Mouse (Mus musculus): ENCODE data around the gene Ski.

The Ski gene

DNA sequence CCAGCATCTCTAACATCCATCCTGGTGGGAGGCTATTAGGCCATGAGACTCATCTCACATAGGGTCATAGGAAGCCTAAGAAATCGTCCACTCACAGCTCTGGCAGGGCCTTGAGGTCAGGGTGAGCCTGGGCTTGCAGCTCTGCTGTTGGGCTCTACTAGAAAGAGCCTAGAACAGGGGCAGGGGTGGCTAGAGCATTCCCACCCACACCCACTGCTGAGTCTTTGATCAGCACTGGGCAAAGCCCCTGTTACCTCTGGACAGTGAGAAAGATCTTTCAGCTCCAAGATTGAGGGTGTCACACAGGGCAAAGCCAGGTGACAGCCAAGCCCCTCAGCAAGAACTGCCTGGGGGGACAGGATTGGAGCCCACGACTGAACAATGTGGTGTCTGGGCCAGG lies 79.0 kb downstream of the Ski start:
- no peaks in the 10 kb centered on the region for H3K27me3 ChIP-seq (ENCODE audit: insufficient read depth, low read length)
- TF ChIP-seq POU5F1 (IDR thresholded peaks at IDR 0.05; ENCODE audit: borderline replicate concordance, low read length) (no peak), CTCF (conservative IDR thresholded peaks at IDR 0.05; ENCODE audit: low read length) (no peak), NANOG (IDR thresholded peaks at IDR 0.05; ENCODE audit: borderline replicate concordance, low read length) (no peak)
- H3K36me3 ChIP-seq (ENCODE audit: insufficient read depth, low read length) = no peaks in the 10 kb centered on the region
- peaks cover 11% of the 10 kb centered on the region for H3K9me3 ChIP-seq (ENCODE audit: low read length)
- no peak overlapping the region for H3K4me3 ChIP-seq (replicated peaks; ENCODE audit: low read length)
- peaks cover 10% of the 10 kb centered on the region; the same call in 1 of the 2 replicates for H3K4me1 ChIP-seq (replicated peaks; ENCODE audit: low read depth, low read length)

DNA sequence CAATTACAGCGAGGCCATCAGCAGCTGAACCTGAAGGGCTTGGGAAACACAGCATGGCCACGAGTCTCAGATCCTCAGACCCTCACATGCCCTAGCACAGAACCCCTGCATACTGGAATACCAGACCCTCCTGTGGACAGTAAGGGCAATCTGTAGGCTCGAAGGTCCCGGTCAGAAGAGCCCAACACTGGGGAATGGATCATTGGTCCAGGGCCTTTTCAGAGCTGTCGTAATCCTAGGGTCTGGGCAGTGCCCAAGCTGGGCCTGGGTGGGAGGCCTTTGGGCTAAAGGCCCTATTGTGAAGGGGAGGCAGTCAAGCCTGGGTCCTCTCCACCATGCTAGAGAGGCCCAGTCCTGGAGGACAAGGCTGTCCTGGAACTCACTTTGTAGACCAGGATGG lies 79.6 kb downstream of the Ski start:
- Histone ChIP-seq H3K9me3 (ENCODE audit: low read length) (peaks cover 11% of the 10 kb centered on the region), H3K4me3 (replicated peaks; ENCODE audit: low read length) (no peak overlapping the region), H3K4me1 (replicated peaks; ENCODE audit: low read depth, low read length) (peaks cover 8% of the 10 kb centered on the region; the same call in 1 of the 2 replicates), H3K36me3 (ENCODE audit: insufficient read depth, low read length) (no peaks in the 10 kb centered on the region), H3K27me3 (ENCODE audit: insufficient read depth, low read length) (no peaks in the 10 kb centered on the region)
- TF ChIP-seq CTCF (conservative IDR thresholded peaks at IDR 0.05; ENCODE audit: low read length) (no peak), NANOG (IDR thresholded peaks at IDR 0.05; ENCODE audit: borderline replicate concordance, low read length) (no peak), POU5F1 (IDR thresholded peaks at IDR 0.05; ENCODE audit: borderline replicate concordance, low read length) (no peak)

DNA sequence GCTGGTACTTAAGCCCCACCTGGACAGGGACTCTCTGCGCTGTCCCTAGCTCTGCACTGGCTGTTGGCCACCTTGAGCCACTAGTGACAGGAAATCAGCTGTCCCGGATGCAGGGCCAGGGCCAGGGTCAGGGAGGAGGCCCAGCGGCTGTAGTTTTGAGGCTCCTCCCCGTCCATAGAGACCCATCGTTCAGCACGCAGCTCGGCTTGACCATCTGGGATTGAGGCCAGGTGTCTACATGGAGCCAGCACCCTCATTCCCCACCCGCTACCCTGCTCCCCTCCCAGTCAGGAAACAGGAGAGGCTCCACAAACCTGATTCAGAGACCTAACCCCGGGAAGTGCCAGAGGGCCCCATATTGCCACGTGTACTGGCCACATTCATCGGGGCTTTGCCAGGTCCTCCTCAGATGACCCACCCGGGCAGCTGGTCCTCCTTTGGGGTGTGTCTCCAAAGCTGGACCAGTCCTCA lies 81.6 kb downstream of the Ski start:
- TF ChIP-seq CTCF (conservative IDR thresholded peaks at IDR 0.05; ENCODE audit: low read length) (no peak), POU5F1 (IDR thresholded peaks at IDR 0.05; ENCODE audit: borderline replicate concordance, low read length) (no peak), NANOG (IDR thresholded peaks at IDR 0.05; ENCODE audit: borderline replicate concordance, low read length) (no peak)
- peaks cover 5% of the 10 kb centered on the region for H3K4me1 ChIP-seq (replicated peaks; ENCODE audit: low read depth, low read length)
- no peak overlapping the region for H3K4me3 ChIP-seq (replicated peaks; ENCODE audit: low read length)
- H3K9me3 ChIP-seq (ENCODE audit: low read length) = peaks cover 11% of the 10 kb centered on the region
- no peaks in the 10 kb centered on the region for H3K27me3 ChIP-seq (ENCODE audit: insufficient read depth, low read length)
- no peaks in the 10 kb centered on the region for H3K36me3 ChIP-seq (ENCODE audit: insufficient read depth, low read length)

DNA sequence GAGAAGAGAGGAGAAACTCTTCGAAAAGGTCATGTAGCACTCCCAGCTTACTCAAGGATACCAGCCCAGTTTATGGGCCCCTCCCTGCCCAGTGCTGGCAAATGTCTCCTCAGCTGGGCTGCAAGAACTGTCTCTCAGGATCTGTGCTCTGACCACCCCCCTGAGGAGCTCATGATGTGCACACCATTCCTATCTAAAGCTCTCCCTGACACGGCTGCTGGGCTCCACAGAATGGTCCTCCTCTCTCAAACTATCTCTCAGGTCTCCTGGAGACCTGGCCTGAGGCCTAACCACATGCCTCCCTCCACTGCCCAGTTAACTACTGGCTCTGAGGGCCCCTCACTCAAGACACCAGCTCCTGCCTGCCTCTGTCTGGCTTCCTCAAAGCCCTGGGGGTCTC lies 82.2 kb downstream of the Ski start:
- no peak overlapping the region for H3K4me3 ChIP-seq (replicated peaks; ENCODE audit: low read length)
- no peaks in the 10 kb centered on the region for H3K27me3 ChIP-seq (ENCODE audit: insufficient read depth, low read length)
- H3K36me3 ChIP-seq (ENCODE audit: insufficient read depth, low read length) = no peaks in the 10 kb centered on the region
- TF ChIP-seq NANOG (IDR thresholded peaks at IDR 0.05; ENCODE audit: borderline replicate concordance, low read length) (no peak), CTCF (conservative IDR thresholded peaks at IDR 0.05; ENCODE audit: low read length) (no peak), POU5F1 (IDR thresholded peaks at IDR 0.05; ENCODE audit: borderline replicate concordance, low read length) (no peak)
- peaks cover 11% of the 10 kb centered on the region for H3K9me3 ChIP-seq (ENCODE audit: low read length)
- peaks cover 12% of the 10 kb centered on the region for H3K4me1 ChIP-seq (replicated peaks; ENCODE audit: low read depth, low read length)

DNA sequence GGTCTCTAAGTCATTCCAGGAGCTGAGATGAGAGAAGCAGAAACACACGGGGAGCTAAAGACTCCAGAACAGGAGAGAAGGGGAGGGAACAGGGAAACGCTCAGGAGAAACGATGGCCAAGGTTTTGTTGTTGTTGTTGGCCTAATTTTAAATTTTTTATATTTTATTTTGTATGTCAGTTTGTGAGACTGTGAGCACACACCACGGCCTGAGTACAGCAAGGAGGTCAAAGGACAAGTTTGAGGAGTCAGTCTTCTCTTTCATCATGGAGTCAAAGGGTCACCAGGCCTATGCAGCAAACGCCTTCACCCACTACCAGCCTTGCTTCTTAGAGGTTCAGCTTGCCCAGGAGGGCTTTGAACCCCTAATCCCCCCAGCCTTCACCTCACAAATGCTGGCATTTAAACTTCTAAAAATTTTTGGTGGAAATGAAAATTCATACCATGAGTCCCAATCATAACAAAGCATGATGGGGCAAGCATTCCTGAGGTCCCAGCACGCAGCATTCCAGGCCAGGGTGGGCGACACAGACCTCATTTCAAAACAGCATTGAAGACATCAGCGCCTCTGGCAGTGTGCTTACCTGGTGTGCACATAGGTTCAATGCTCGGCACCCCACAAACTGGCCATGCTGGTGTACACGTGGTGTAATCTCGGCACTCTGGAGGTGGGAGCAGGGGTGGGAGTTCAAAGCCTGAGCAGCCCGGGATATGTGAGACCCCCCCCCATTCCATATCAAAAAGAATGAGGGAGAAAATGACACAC lies 82.9 kb downstream of the Ski start:
- Histone ChIP-seq H3K4me3 (replicated peaks; ENCODE audit: low read length) (no peak overlapping the region), H3K27me3 (ENCODE audit: insufficient read depth, low read length) (no peaks in the 10 kb centered on the region), H3K9me3 (ENCODE audit: low read length) (peaks cover 11% of the 10 kb centered on the region), H3K4me1 (replicated peaks; ENCODE audit: low read depth, low read length) (peaks cover 19% of the 10 kb centered on the region), H3K36me3 (ENCODE audit: insufficient read depth, low read length) (no peaks in the 10 kb centered on the region)
- TF ChIP-seq POU5F1 (IDR thresholded peaks at IDR 0.05; ENCODE audit: borderline replicate concordance, low read length) = no peak
- no peak for TF ChIP-seq CTCF (conservative IDR thresholded peaks at IDR 0.05; ENCODE audit: low read length)
- no peak for TF ChIP-seq NANOG (IDR thresholded peaks at IDR 0.05; ENCODE audit: borderline replicate concordance, low read length)

DNA sequence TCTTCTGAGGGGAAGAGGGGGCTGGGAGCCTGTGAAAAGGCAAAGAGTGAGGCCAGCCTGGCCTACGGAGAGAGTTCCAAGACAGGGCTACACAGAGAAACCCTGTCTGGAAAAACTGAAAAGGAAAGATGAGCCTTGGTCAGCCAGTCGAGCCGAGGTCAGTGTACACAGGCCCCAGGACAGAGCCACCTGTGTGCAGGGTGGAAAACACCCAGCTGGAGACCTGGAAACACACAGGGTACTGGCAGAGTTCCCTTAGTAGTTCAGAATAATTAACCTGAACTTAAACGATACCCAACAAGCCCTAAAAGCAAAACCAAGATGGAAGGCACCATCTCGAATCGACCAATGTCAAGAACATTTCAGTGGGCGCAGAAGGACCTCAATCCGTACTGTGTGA lies 83.9 kb downstream of the Ski start:
- H3K27me3 ChIP-seq (ENCODE audit: insufficient read depth, low read length) = no peaks in the 10 kb centered on the region
- H3K4me1 ChIP-seq (replicated peaks; ENCODE audit: low read depth, low read length) = peaks cover 24% of the 10 kb centered on the region
- no peaks in the 10 kb centered on the region for H3K36me3 ChIP-seq (ENCODE audit: insufficient read depth, low read length)
- H3K4me3 ChIP-seq (replicated peaks; ENCODE audit: low read length) = no peak overlapping the region
- no peak for TF ChIP-seq POU5F1 (IDR thresholded peaks at IDR 0.05; ENCODE audit: borderline replicate concordance, low read length)
- TF ChIP-seq CTCF (conservative IDR thresholded peaks at IDR 0.05; ENCODE audit: low read length) = no peak
- TF ChIP-seq NANOG (IDR thresholded peaks at IDR 0.05; ENCODE audit: borderline replicate concordance, low read length) = no peak
- peaks cover 7% of the 10 kb centered on the region for H3K9me3 ChIP-seq (ENCODE audit: low read length)

DNA sequence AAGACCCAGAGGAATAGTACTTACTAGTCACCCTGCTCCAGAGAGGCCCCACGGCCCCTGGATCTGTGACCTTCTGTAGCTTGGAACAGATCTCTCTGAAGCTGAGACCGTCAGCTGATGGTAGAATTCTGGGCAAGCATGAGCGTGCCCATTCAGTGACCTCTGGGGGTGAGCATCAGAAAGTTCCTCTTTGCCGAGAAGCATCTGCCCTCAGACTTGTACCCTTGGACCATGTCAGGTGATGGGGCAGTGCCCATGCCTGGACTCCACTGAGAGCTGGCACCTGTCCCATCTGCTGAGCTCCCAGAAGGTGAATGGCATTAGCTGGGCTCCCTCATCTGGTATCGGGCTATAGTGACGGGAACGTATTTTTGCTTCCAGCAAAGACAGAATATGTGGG lies 84.5 kb downstream of the Ski start:
- Histone ChIP-seq H3K4me1 (replicated peaks; ENCODE audit: low read depth, low read length) (peaks cover 24% of the 10 kb centered on the region), H3K27me3 (ENCODE audit: insufficient read depth, low read length) (no peaks in the 10 kb centered on the region), H3K9me3 (ENCODE audit: low read length) (peaks cover 2% of the 10 kb centered on the region), H3K36me3 (ENCODE audit: insufficient read depth, low read length) (no peaks in the 10 kb centered on the region), H3K4me3 (replicated peaks; ENCODE audit: low read length) (no peak overlapping the region)
- TF ChIP-seq NANOG (IDR thresholded peaks at IDR 0.05; ENCODE audit: borderline replicate concordance, low read length) (no peak), POU5F1 (IDR thresholded peaks at IDR 0.05; ENCODE audit: borderline replicate concordance, low read length) (no peak), CTCF (conservative IDR thresholded peaks at IDR 0.05; ENCODE audit: low read length) (no peak)

DNA sequence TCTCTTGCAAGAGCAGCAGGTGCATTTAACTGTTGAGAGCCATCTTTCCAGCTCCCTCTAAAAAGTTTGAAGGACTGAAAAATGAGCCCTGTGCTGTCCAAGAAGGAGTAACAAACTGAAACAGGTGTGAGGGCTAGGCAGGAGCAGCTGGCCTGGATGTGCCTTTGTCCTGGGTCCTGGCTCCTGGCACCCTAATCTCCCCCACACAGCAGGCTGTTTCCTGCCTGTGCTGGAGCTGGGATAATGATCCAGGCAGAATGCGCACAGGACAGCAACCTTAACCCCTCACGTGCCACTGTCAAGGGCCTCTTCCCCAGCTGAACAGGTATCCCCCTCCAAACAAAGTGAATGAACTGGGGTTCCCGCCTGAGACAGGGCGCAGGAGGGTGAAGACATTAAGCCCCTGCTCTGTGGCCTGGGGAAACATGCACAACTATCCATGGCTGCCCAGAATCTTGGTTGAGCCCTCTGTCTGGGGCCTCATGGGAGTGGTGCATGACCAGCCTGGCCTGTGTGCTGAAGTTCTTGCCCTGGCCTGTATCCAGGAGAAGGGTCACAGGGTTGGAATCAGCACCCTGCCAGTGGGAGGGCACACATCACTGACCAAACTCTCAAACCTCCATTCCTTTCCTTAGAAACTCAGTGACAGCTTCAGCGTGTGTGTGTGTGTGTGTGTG lies 86.3 kb downstream of the Ski start:
- H3K4me3 ChIP-seq (replicated peaks; ENCODE audit: low read length) = no peak overlapping the region
- no peaks in the 10 kb centered on the region for H3K9me3 ChIP-seq (ENCODE audit: low read length)
- peaks cover 32% of the 10 kb centered on the region for H3K4me1 ChIP-seq (replicated peaks; ENCODE audit: low read depth, low read length)
- H3K27me3 ChIP-seq (ENCODE audit: insufficient read depth, low read length) = no peaks in the 10 kb centered on the region
- no peaks in the 10 kb centered on the region for H3K36me3 ChIP-seq (ENCODE audit: insufficient read depth, low read length)
- TF ChIP-seq POU5F1 (IDR thresholded peaks at IDR 0.05; ENCODE audit: borderline replicate concordance, low read length) (no peak), CTCF (conservative IDR thresholded peaks at IDR 0.05; ENCODE audit: low read length) (no peak), NANOG (IDR thresholded peaks at IDR 0.05; ENCODE audit: borderline replicate concordance, low read length) (no peak)

All from E14TG2a.4 (cell line).